Mouse (Mus musculus) frontal cortex, postnatal 14 days (tissue): ENCODE measurements around the gene Pid1.
"Not testable (repeated sequence)": the region's sequence is repeated elsewhere in the genome, so short reads cannot be mapped to it uniquely, and the experiment has no call there.

Experiments used
- DNase-seq, 2 experiments: peaks; one replicate each; pipeline ENCODE4 v3.0.0; 2022; ENCODE audit warnings: low spot score in 2 of 2

The Pid1 gene

GRCm38 (mm10) chr1:84272951-84273350 lies 91.0 kb downstream of the Pid1 start:
- no peak for DNase-seq

DNA sequence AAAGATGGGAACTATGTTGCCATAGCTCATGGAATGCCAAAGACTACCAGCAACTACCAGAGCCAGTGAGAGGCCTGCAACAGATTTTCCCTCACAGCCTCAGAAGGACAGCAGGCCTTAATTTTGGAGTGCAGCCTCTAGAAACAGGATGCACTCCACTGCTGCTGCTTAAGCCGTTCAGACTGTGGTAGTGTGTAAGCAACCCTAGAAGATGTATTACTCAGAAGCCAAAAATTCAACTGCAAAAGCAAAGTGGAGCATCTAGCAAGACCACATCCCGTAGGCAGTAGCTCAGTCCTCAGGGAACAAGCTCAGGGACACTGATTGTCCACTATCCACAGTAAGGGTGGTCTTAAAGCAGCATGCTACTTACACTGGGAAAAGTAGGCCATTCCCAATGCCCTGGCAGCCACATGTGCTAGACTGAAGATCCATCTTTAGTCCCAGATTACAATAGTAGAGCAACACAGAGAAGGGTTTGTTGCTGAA lies 92.2 kb downstream of the Pid1 start:
- DNase-seq, result no peak

DNA sequence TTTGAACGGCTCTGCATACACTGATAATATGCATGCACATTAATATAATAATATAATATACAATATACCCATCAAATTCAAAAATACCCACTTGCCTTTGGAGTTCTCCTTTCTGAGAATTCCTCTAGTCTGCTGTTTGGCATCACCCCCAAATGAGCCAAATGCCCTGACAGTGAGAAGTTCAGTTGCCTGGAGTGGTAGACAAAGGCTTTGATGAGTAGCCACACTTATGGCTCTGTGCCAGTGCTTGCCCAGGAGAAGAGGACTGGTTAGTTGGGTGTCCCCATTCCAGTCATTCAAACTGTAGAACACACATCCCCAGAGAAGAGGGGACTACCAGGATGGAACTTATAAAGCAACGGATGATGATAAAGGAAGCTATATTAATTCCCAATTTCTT lies 106.3 kb downstream of the Pid1 start:
- DNase-seq, result no peak

DNA sequence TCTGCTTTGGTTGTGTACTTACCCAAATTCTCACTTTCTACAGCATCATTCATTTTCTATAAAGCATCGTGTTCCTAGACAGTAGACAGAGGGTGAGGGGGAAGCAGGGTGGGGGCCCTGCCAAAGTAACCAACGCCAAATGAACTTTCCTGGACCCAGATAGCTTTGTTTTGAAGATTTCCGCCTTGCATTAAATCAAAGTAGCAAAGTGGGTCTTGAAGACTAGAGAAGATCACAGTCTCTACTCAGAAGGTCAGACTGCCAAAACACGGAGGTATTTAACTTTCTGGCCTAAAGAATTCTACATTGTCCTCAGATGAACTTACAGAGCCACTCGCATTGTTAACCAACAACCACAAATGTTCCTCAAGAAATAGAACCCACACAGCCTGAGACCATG lies 109.6 kb downstream of the Pid1 start:
- no peak for DNase-seq

DNA sequence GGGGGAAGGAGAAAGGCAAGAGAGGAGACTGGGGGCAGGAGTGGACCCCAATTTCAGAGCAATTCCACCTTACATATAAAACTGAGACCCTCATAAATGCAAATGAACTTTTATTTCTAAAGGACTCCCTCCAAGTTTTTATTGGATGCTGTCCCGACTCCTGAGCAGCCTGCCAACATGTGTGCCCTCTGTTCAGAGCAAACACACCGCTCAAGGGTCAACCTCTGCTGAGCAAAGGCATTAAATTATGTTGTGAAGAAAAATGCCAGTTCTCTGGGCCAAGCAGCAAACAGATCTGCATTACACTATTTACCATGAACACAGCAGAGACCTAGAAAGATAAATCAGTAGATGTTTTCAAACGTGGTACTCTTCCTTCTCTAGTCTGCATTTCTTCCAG lies 110.1 kb downstream of the Pid1 start:
- DNase-seq, result no peak

- no peak for DNase-seq
Measured at GRCm38 (mm10) chr1:84251205-84251604, 112.8 kb downstream of the Pid1 start.

- DNase-seq, result no peak
Measured at GRCm38 (mm10) chr1:84250770-84251169, 113.2 kb downstream of the Pid1 start.

GRCm38 (mm10) chr1:84249772-84250338 lies 114.1 kb downstream of the Pid1 start:
- no peak for DNase-seq

GRCm38 (mm10) chr1:84247111-84247510 lies 116.9 kb downstream of the Pid1 start:
- DNase-seq, result no peak

GRCm38 (mm10) chr1:84241192-84241828 lies 122.7 kb downstream of the Pid1 start:
- no peak for DNase-seq

DNA sequence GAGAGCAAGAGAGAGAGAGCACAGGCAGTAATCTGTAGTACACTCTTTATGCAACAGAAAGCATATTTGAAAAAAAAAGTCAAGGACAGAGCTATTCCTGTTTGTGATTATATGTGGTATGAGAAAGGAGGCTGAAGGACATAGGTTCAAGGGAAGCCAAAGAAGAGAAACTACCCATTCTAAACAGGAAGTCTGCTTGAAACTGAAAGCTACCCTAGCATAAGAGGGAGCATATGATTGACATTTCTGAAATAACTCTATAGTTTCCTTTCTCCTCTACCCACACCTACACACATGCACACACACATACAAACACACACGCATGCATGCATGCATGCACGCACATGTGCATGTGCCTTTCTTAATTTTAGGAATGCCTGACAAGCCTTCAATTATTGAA lies 123.8 kb downstream of the Pid1 start:
- DNase-seq, result no peak

GRCm38 (mm10) chr1:84230431-84230830 lies 133.5 kb downstream of the Pid1 start:
- no peak for DNase-seq

DNA sequence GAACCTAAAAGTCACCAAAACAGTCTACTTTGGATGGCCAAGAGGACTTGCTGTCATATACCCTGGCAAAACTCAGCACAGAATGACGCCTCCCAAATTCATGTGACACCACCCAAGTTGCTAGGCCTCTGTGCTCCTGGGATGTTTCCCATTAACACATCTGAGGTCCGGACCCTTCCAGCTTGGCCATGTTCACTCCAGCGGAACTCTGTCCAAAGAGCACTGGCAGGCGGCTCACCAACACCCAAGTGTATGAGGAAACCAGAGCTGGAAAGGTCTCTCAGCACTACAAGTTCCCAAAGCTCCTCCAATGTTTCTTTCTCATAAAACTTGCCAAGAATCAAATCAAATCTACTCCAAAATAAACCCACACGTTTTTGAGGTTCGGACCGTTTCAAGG lies 138.4 kb downstream of the Pid1 start:
- DNase-seq, result no peak

DNA sequence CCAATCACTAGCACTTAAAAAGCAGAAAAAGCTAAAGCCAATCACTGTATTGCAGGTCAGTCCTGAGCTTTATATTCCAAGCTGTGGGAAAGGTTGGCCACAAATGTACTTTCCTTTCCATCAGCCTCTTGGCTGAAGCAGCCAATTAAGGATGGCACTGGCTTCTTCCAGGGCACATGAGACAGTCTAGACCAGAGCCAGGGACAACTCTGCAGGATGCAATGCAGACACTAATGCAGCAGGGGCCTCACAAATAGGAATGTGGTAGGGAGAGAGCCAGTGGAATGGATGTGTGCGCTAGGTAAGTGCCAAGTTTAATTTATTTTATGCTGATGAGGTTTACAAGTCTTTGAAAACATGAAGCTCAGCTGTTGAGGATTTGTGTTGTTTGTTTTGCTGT lies 141.9 kb downstream of the Pid1 start:
- no peak for DNase-seq

DNA sequence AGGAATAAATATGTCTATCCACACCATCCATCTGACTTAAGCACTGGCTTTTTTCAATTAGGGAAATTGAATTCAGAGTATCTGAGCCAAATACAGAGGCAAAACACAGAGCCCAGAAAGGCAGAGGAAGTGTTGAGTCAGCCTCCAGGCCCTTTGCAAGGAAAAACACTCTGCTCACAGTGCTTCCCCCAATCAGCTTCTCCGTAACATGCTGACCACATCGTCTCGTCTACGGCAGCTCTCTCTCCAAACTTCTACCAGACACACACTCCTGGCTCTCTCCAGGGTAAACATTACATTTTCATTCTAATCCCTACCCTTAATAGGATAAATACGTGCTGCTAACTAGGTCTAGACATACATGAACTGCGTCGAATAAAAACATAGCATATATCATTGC lies 145.4 kb downstream of the Pid1 start:
- no peak for DNase-seq

DNA sequence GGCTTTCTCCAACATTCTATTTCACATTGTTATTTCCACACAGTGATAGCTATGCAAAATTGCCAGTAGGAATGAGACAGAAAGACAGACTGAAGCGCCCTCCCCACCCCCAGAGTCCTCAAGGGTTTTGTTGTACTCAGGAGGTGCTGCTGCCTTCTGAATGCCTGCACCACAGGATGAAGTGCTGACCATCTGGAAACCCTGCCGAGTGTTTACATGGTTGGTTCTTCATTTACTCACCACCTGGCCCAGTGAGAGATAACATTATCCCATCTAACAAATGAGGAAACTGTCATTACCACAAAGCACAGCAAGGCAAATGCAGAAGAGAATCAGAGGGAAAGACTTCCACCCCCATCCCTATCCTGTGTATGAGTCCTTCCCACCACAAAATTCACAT lies 146.2 kb downstream of the Pid1 start:
- no peak for DNase-seq

GRCm38 (mm10) chr1:84211507-84211906 lies 152.5 kb downstream of the Pid1 start:
- no peak for DNase-seq

GRCm38 (mm10) chr1:84205746-84206145 lies 158.2 kb downstream of the Pid1 start:
- not testable (repeated sequence) for DNase-seq

DNA sequence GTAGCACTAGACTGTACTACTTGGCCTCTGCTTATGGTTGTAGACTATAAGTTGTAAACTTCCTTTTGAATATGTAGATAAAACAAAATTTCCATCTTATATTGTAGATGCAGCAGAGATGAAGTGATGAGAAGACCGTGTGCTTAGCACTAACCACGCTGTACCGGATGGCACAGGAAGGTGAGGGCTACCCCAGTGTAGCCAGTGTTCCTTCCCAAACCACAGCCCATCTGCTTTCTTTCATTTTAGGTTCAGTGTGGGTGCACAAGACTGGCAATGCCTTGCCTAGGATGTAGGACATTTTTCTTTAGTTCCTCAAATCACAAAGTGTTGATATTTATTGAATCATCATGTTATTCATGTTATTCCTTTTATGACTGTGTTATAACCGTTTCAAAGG lies 160.5 kb downstream of the Pid1 start:
- DNase-seq, result no peak

DNA sequence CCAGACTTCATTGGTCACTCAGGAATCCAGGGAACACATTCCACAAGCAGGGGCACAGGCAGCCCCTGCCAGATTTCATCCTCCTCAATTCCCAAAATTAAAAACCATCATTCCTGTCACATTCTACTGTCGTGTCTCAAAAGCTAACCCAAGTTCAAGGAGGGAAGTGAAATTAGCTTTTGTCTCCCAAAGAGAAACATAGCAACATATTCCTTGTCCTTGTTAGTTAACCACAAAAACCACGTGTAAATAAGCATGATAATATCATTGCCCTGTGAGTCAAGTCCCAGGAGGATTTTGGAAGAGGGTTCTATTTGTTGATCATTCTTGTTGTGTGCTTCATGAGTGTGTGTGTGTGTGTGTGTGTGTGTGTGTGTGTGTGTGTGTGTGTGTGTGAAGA lies 164.1 kb downstream of the Pid1 start:
- no peak for DNase-seq

- no peak for DNase-seq
Measured at GRCm38 (mm10) chr1:84198887-84199286, 165.1 kb downstream of the Pid1 start.

- DNase-seq, result no peak
Measured at GRCm38 (mm10) chr1:84192167-84192566, 171.8 kb downstream of the Pid1 start.

GRCm38 (mm10) chr1:84189446-84189845 lies 174.5 kb downstream of the Pid1 start:
- no peak for DNase-seq
